Mouse (Mus musculus): ENCODE measurements at regions not wholly inside any gene's neighbourhood (a gene's known extent, or its start where the extent isn't known, plus 50 kb on each side); places are given as distances from the start of the nearest gene placed in this dataset.

- Histone ChIP-seq H3K4me3 (ENCODE audit: insufficient read depth, low read depth, low read length) (no peak overlapping the region), H3K36me3 (ENCODE audit: control insufficient read depth, insufficient read depth, low read length) (no peaks in the 10 kb centered on the region), H3K79me2 (ENCODE audit: control insufficient read depth, insufficient read depth, low read length) (no peaks in the 10 kb centered on the region), H3K27ac (replicated peaks; ENCODE audit: insufficient read depth, low read depth, low read length) (no peak overlapping the region), H3K4me1 (ENCODE audit: control insufficient read depth, insufficient read depth, low read length) (no peaks in the 10 kb centered on the region), H3K27me3 (ENCODE audit: control insufficient read depth, insufficient read depth, low read length) (no peaks in the 10 kb centered on the region), H3K9ac (ENCODE audit: low read depth, low read length) (no peak overlapping the region)
- WGBS, result 91% methylated on average over 4 of the region's 4 CpGs
- TF ChIP-seq POLR2A (IDR thresholded peaks at IDR 0.05; ENCODE audit: extremely low read depth, insufficient read depth, low read length) (no peak), CTCF (IDR thresholded peaks at IDR 0.05; ENCODE audit: low read depth, low read length) (no peak)
- DNase-seq (ENCODE audit: extremely low read depth, low read depth, low spot score), result no peak
These were observed 307.1 kb downstream of the Etv1 start for GRCm38 (mm10) chr12:39086285-39086684.

DNA sequence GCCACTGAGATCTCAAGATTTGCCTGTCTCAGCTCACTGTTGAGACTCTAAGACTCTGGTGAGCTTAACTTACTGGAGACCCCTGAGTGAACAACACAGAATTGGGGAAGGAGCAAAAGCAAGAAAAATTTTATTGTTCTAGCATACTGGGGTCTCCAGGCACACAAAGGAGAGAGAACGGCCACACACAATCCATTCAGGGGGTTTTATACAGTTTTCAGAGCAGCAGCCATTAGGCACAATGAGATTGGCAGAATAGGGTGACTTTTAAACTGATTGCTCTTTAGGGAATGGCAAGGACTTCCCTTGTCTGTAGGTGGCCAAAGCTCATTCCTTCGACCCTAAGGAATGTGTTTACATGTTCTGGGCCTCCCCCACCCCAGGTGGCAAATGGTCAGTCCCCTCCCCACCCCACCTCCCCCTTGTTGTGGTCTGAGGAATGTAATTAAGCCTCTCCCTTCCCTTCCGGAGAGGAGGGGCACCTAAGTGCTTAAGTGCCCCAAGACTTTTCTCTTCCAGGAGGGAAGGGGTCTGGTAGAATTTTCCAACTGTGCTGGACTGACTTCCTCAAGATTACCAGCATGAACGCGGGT is 315.6 kb downstream of the Etv1 start:
- no peak for TF ChIP-seq CTCF (IDR thresholded peaks at IDR 0.05; ENCODE audit: low read depth, low read length)
- TF ChIP-seq POLR2A (IDR thresholded peaks at IDR 0.05; ENCODE audit: extremely low read depth, insufficient read depth, low read length), result no peak
- H3K9ac ChIP-seq (ENCODE audit: low read depth, low read length), result no peak overlapping the region
- H3K4me1 ChIP-seq (ENCODE audit: control insufficient read depth, insufficient read depth, low read length), result no peaks in the 10 kb centered on the region
- no peaks in the 10 kb centered on the region for H3K27me3 ChIP-seq (ENCODE audit: control insufficient read depth, insufficient read depth, low read length)
- H3K4me3 ChIP-seq (ENCODE audit: insufficient read depth, low read depth, low read length), result no peak overlapping the region
- no peaks in the 10 kb centered on the region for H3K36me3 ChIP-seq (ENCODE audit: control insufficient read depth, insufficient read depth, low read length)
- H3K79me2 ChIP-seq (ENCODE audit: control insufficient read depth, insufficient read depth, low read length), result no peaks in the 10 kb centered on the region
- WGBS, result 36% methylated on average over 5 of the region's 5 CpGs
- no peak overlapping the region for H3K27ac ChIP-seq (replicated peaks; ENCODE audit: insufficient read depth, low read depth, low read length)
- DNase-seq (ENCODE audit: extremely low read depth, low read depth, low spot score), result no peak

GRCm38 (mm10) chr12:39123391-39124095 is 344.4 kb downstream of the Etv1 start:
- Histone ChIP-seq H3K27ac (replicated peaks; ENCODE audit: insufficient read depth, low read depth, low read length) (no peak overlapping the region), H3K9ac (ENCODE audit: low read depth, low read length) (no peak overlapping the region), H3K27me3 (ENCODE audit: control insufficient read depth, insufficient read depth, low read length) (no peaks in the 10 kb centered on the region), H3K4me1 (ENCODE audit: control insufficient read depth, insufficient read depth, low read length) (no peaks in the 10 kb centered on the region), H3K4me3 (ENCODE audit: insufficient read depth, low read depth, low read length) (no peak overlapping the region), H3K36me3 (ENCODE audit: control insufficient read depth, insufficient read depth, low read length) (no peaks in the 10 kb centered on the region), H3K79me2 (ENCODE audit: control insufficient read depth, insufficient read depth, low read length) (no peaks in the 10 kb centered on the region)
- DNase-seq (ENCODE audit: extremely low read depth, low read depth, low spot score), result no peak
- WGBS, result 66% methylated on average over 3 of the region's 3 CpGs
- TF ChIP-seq POLR2A (IDR thresholded peaks at IDR 0.05; ENCODE audit: extremely low read depth, insufficient read depth, low read length) (no peak), CTCF (IDR thresholded peaks at IDR 0.05; ENCODE audit: low read depth, low read length) (no peak)

GRCm38 (mm10) chr12:39154689-39155088 is 375.5 kb downstream of the Etv1 start:
- H3K27ac ChIP-seq (replicated peaks; ENCODE audit: insufficient read depth, low read depth, low read length), result no peak overlapping the region
- WGBS, result 76% methylated on average over 6 of the region's 6 CpGs
- no peaks in the 10 kb centered on the region for H3K79me2 ChIP-seq (ENCODE audit: control insufficient read depth, insufficient read depth, low read length)
- TF ChIP-seq CTCF (IDR thresholded peaks at IDR 0.05; ENCODE audit: low read depth, low read length) (no peak), POLR2A (IDR thresholded peaks at IDR 0.05; ENCODE audit: extremely low read depth, insufficient read depth, low read length) (no peak)
- no peaks in the 10 kb centered on the region for H3K27me3 ChIP-seq (ENCODE audit: control insufficient read depth, insufficient read depth, low read length)
- H3K4me1 ChIP-seq (ENCODE audit: control insufficient read depth, insufficient read depth, low read length), result no peaks in the 10 kb centered on the region
- H3K36me3 ChIP-seq (ENCODE audit: control insufficient read depth, insufficient read depth, low read length), result no peaks in the 10 kb centered on the region
- no peak overlapping the region for H3K4me3 ChIP-seq (ENCODE audit: insufficient read depth, low read depth, low read length)
- no peak for DNase-seq (ENCODE audit: extremely low read depth, low read depth, low spot score)
- H3K9ac ChIP-seq (ENCODE audit: low read depth, low read length), result no peak overlapping the region

GRCm38 (mm10) chr12:39176958-39177357 is 397.8 kb downstream of the Etv1 start:
- H3K9ac ChIP-seq (ENCODE audit: low read depth, low read length), result no peak overlapping the region
- no peaks in the 10 kb centered on the region for H3K36me3 ChIP-seq (ENCODE audit: control insufficient read depth, insufficient read depth, low read length)
- no peaks in the 10 kb centered on the region for H3K4me1 ChIP-seq (ENCODE audit: control insufficient read depth, insufficient read depth, low read length)
- DNase-seq (ENCODE audit: extremely low read depth, low read depth, low spot score), result no peak
- 63% methylated on average over 4 of the region's 4 CpGs for WGBS
- H3K4me3 ChIP-seq (ENCODE audit: insufficient read depth, low read depth, low read length), result no peak overlapping the region
- H3K27me3 ChIP-seq (ENCODE audit: control insufficient read depth, insufficient read depth, low read length), result no peaks in the 10 kb centered on the region
- H3K27ac ChIP-seq (replicated peaks; ENCODE audit: insufficient read depth, low read depth, low read length), result no peak overlapping the region
- no peaks in the 10 kb centered on the region for H3K79me2 ChIP-seq (ENCODE audit: control insufficient read depth, insufficient read depth, low read length)
- TF ChIP-seq POLR2A (IDR thresholded peaks at IDR 0.05; ENCODE audit: extremely low read depth, insufficient read depth, low read length), result no peak
- TF ChIP-seq CTCF (IDR thresholded peaks at IDR 0.05; ENCODE audit: low read depth, low read length), result no peak

DNA sequence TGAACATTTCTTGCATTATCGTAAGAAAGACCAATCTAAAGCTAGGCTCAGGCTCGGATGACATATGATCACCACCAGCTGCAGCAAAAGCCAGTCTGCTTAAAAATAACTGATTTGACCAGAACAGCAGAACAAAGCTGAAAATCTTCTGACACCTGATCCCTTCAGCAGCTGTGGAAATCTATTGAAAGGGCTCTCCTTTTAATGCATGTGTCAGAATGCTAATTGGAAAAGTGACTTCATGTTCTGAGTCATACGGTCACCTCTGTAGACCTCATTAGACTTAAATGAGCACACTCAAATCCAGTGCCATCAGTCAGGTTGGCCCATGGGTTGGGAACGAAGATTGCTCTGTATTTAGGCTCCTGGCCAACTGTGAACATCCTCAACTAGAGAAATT is 444.9 kb downstream of the Etv1 start:
- Histone ChIP-seq H3K36me3 (ENCODE audit: control insufficient read depth, insufficient read depth, low read length) (no peaks in the 10 kb centered on the region), H3K9ac (ENCODE audit: low read depth, low read length) (no peak overlapping the region), H3K4me1 (ENCODE audit: control insufficient read depth, insufficient read depth, low read length) (no peaks in the 10 kb centered on the region), H3K79me2 (ENCODE audit: control insufficient read depth, insufficient read depth, low read length) (no peaks in the 10 kb centered on the region), H3K27me3 (ENCODE audit: control insufficient read depth, insufficient read depth, low read length) (no peaks in the 10 kb centered on the region), H3K4me3 (ENCODE audit: insufficient read depth, low read depth, low read length) (no peak overlapping the region), H3K27ac (replicated peaks; ENCODE audit: insufficient read depth, low read depth, low read length) (no peak overlapping the region)
- no peak for DNase-seq (ENCODE audit: extremely low read depth, low read depth, low spot score)
- TF ChIP-seq POLR2A (IDR thresholded peaks at IDR 0.05; ENCODE audit: extremely low read depth, insufficient read depth, low read length), result no peak
- 79% methylated on average over 4 of the region's 4 CpGs for WGBS
